Mouse (Mus musculus) right cerebral cortex, postnatal 25 days (tissue): ENCODE measurements around the gene Cog1.
A peak's percentile ranks its signal among the peaks of the same experiment; 100 is the strongest.
"Not testable (repeated sequence)": the region's sequence is repeated elsewhere in the genome, so short reads cannot be mapped to it uniquely, and the experiment has no call there.

Experiments
- DNase-seq: peaks from one replicate; pipeline ENCODE4 v3.0.0; 2022

The Cog1 gene

GRCm38 (mm10) chr11:113632303-113632702 is 16.7 kb upstream of the Cog1 start:
- no peak for DNase-seq

GRCm38 (mm10) chr11:113633398-113633797 is 15.6 kb upstream of the Cog1 start:
- DNase-seq = no peak

GRCm38 (mm10) chr11:113634699-113635121 is 14.3 kb upstream of the Cog1 start:
- DNase-seq = no peak

GRCm38 (mm10) chr11:113638680-113639079 is 10.3 kb upstream of the Cog1 start:
- DNase-seq = no peak

- DNase-seq = no peak
Measured at GRCm38 (mm10) chr11:113645181-113645580, 3.8 kb upstream of the Cog1 start.

- peak; percentile 82 for DNase-seq
Measured at GRCm38 (mm10) chr11:113648152-113648551, 817 bp upstream of the Cog1 start.

GRCm38 (mm10) chr11:113649353-113650210 is 613 bp downstream of the Cog1 start, which contains the start of gene Slc39a11:
Gene Slc39a11 (minus strand): TSS chr11:113650079.
- DNase-seq = peak; percentile 78

GRCm38 (mm10) chr11:113651206-113651906 is 2.4 kb downstream of the Cog1 start:
- DNase-seq = no peak

- DNase-seq = no peak
Measured at GRCm38 (mm10) chr11:113651907-113652273, 2.9 kb downstream of the Cog1 start.

- no peak for DNase-seq
Measured at GRCm38 (mm10) chr11:113652516-113652915, 3.5 kb downstream of the Cog1 start.

- DNase-seq = no peak
Measured at GRCm38 (mm10) chr11:113654105-113654504, 5.1 kb downstream of the Cog1 start.

GRCm38 (mm10) chr11:113654561-113655270 is 5.7 kb downstream of the Cog1 start:
- peak; percentile 53 for DNase-seq

GRCm38 (mm10) chr11:113656511-113656932 is 7.6 kb downstream of the Cog1 start:
- no peak for DNase-seq

- no peak for DNase-seq
Measured at GRCm38 (mm10) chr11:113657221-113657620, 8.3 kb downstream of the Cog1 start.

- DNase-seq = no peak
Measured at GRCm38 (mm10) chr11:113658319-113658718, 9.3 kb downstream of the Cog1 start.

GRCm38 (mm10) chr11:113658763-113659162 is 9.8 kb downstream of the Cog1 start:
- no peak for DNase-seq

- not testable (repeated sequence) for DNase-seq
Measured at GRCm38 (mm10) chr11:113660213-113660612, 11.2 kb downstream of the Cog1 start.

- no peak for DNase-seq
Measured at GRCm38 (mm10) chr11:113660940-113661339, 12.0 kb downstream of the Cog1 start.

- no peak for DNase-seq
Measured at GRCm38 (mm10) chr11:113661835-113662351, 12.9 kb downstream of the Cog1 start.

- DNase-seq = no peak
Measured at GRCm38 (mm10) chr11:113664279-113664678, 15.3 kb downstream of the Cog1 start.

- no peak for DNase-seq
Measured at GRCm38 (mm10) chr11:113666205-113666604, 17.2 kb downstream of the Cog1 start.

GRCm38 (mm10) chr11:113666648-113667047 is 17.7 kb downstream of the Cog1 start:
- no peak for DNase-seq

- DNase-seq = no peak
Measured at GRCm38 (mm10) chr11:113667122-113667521, 18.2 kb downstream of the Cog1 start.
